Mouse (Mus musculus): ENCODE measurements around the gene Lce1d. TPM values are rescaled to one million over a fixed set of nuclear protein-coding genes. Genes with fewer than 3 reads are reported as not detected.

The Lce1d gene
- polyA plus RNA-seq, 1 experiment from 2014 or later = not detected

Other genes with a start within 250 kb of the Lce1d start
- not detected in 2 replicates for gene Sprr1b, start 248.4 kb downstream of the Lce1d start, polyA plus RNA-seq (2014; fragmentation: Nextera tagmentation; extraction: Ambion mirVana)
- not detected in 2 replicates for gene Sprr3, start 228.5 kb downstream of the Lce1d start, polyA plus RNA-seq (2014; fragmentation: Nextera tagmentation; extraction: Ambion mirVana)
- 0.78 TPM in 1 of 2 replicates, not detected in the other for gene Sprr1a, start 201.3 kb downstream of the Lce1d start, polyA plus RNA-seq (2014; fragmentation: Nextera tagmentation; extraction: Ambion mirVana)
- gene Sprr4, start 186.7 kb downstream of the Lce1d start, polyA plus RNA-seq (2014; fragmentation: Nextera tagmentation; extraction: Ambion mirVana) = not detected in 2 replicates
- gene 2310046K23Rik, start 152.7 kb downstream of the Lce1d start, polyA plus RNA-seq (2014; fragmentation: Nextera tagmentation; extraction: Ambion mirVana) = not detected in 2 replicates
- not detected in 2 replicates for gene Ivl, start 113.5 kb downstream of the Lce1d start, polyA plus RNA-seq (2014; fragmentation: Nextera tagmentation; extraction: Ambion mirVana)
- not detected in 2 replicates for gene Smcp, start 98.2 kb downstream of the Lce1d start, polyA plus RNA-seq (2014; fragmentation: Nextera tagmentation; extraction: Ambion mirVana)
- gene 2210017I01Rik, start 79.7 kb downstream of the Lce1d start, polyA plus RNA-seq (2014; fragmentation: Nextera tagmentation; extraction: Ambion mirVana) = not detected in 2 replicates
- not detected in 2 replicates for gene Lce6a, start 65.5 kb downstream of the Lce1d start, polyA plus RNA-seq (2014; fragmentation: Nextera tagmentation; extraction: Ambion mirVana)
- not detected in 2 replicates for gene Lce1a1, start 38.9 kb downstream of the Lce1d start, polyA plus RNA-seq (2014; fragmentation: Nextera tagmentation; extraction: Ambion mirVana)
- gene Lce1b, start 30.3 kb downstream of the Lce1d start, polyA plus RNA-seq (2014; fragmentation: Nextera tagmentation; extraction: Ambion mirVana) = not detected in 2 replicates
- not detected in 2 replicates for gene Lce1a2, start 16.9 kb downstream of the Lce1d start, polyA plus RNA-seq (2014; fragmentation: Nextera tagmentation; extraction: Ambion mirVana)
- gene Lce1c, start 8.0 kb downstream of the Lce1d start, polyA plus RNA-seq (2014; fragmentation: Nextera tagmentation; extraction: Ambion mirVana) = not detected in 2 replicates
- gene Lce1e, start 21.9 kb upstream of the Lce1d start, polyA plus RNA-seq (2014; fragmentation: Nextera tagmentation; extraction: Ambion mirVana) = not detected in 2 replicates
- gene Lce1f, start 33.1 kb upstream of the Lce1d start, polyA plus RNA-seq (2014; fragmentation: Nextera tagmentation; extraction: Ambion mirVana) = not detected in 2 replicates
- not detected in 2 replicates for gene Gm38119, start 51.9 kb upstream of the Lce1d start, polyA plus RNA-seq (2014; fragmentation: Nextera tagmentation; extraction: Ambion mirVana)
- not detected in 2 replicates for gene Lce1g, start 65.1 kb upstream of the Lce1d start, polyA plus RNA-seq (2014; fragmentation: Nextera tagmentation; extraction: Ambion mirVana)
- not detected in 2 replicates for gene Lce1h, start 77.9 kb upstream of the Lce1d start, polyA plus RNA-seq (2014; fragmentation: Nextera tagmentation; extraction: Ambion mirVana)
- not detected in 2 replicates for gene Lce1i, start 91.7 kb upstream of the Lce1d start, polyA plus RNA-seq (2014; fragmentation: Nextera tagmentation; extraction: Ambion mirVana)
- gene Lce1j, start 103.3 kb upstream of the Lce1d start, polyA plus RNA-seq (2014; fragmentation: Nextera tagmentation; extraction: Ambion mirVana) = not detected in 2 replicates
- gene Lce1k, start 120.7 kb upstream of the Lce1d start, polyA plus RNA-seq (2014; fragmentation: Nextera tagmentation; extraction: Ambion mirVana) = not detected in 2 replicates
- not detected in 2 replicates for gene Kprp, start 140.0 kb upstream of the Lce1d start, polyA plus RNA-seq (2014; fragmentation: Nextera tagmentation; extraction: Ambion mirVana)
- gene Lce1l, start 164.1 kb upstream of the Lce1d start, polyA plus RNA-seq (2014; fragmentation: Nextera tagmentation; extraction: Ambion mirVana) = not detected in 2 replicates
- gene 2310050C09Rik, start 183.0 kb upstream of the Lce1d start, polyA plus RNA-seq (2014; fragmentation: Nextera tagmentation; extraction: Ambion mirVana) = not detected in 2 replicates
- not detected in 2 replicates for gene Lce3a, start 239.0 kb upstream of the Lce1d start, polyA plus RNA-seq (2014; fragmentation: Nextera tagmentation; extraction: Ambion mirVana)
- gene Lce3b, start 245.8 kb upstream of the Lce1d start, polyA plus RNA-seq (2014; fragmentation: Nextera tagmentation; extraction: Ambion mirVana) = not detected in 2 replicates

Measured in heart, embryonic 14.5 days (tissue).